Mouse (Mus musculus): ENCODE data around the gene Arhgef12. TPM values are rescaled to one million over a fixed set of nuclear protein-coding genes. Genes with fewer than 3 reads are reported as not detected.

Gene Arhgef12
- polyA plus RNA-seq, 1 experiment from 2014 or later = 14.0 TPM

- Histone ChIP-seq H3K4me2 (no peak overlapping the region), H3K36me3 (no peaks in the 10 kb centered on the region), H3K9ac (no peak overlapping the region), H3K9me3 (no peaks in the 10 kb centered on the region), H3K4me1 (peaks cover 5% of the 10 kb centered on the region; the same call in 1 of the 2 replicates), H3K4me3 (replicated peaks) (no peak overlapping the region), H3K27me3 (replicated peaks) (no peaks in the 10 kb centered on the region), H3K27ac (no peak overlapping the region)
- no peak for ATAC-seq (ENCODE audit: insufficient read depth, low FRiP score, low read depth)
These were observed 10.7 kb downstream of the Arhgef12 start for GRCm38 (mm10) chr9:43096337-43096736.

- no peak for ATAC-seq (ENCODE audit: insufficient read depth, low FRiP score, low read depth)
These were observed 12.2 kb downstream of the Arhgef12 start for GRCm38 (mm10) chr9:43094828-43095227.

GRCm38 (mm10) chr9:43093803-43094202 is 13.2 kb downstream of the Arhgef12 start:
- no peaks in the 10 kb centered on the region for H3K36me3 ChIP-seq
- H3K27ac ChIP-seq = no peak overlapping the region
- no peak overlapping the region for H3K9ac ChIP-seq
- no peak overlapping the region for H3K4me2 ChIP-seq
- 62% methylated on average over 3 of the region's 3 CpGs for WGBS
- ATAC-seq (ENCODE audit: insufficient read depth, low FRiP score, low read depth) = no peak
- H3K4me3 ChIP-seq (replicated peaks) = no peak overlapping the region
- H3K27me3 ChIP-seq (replicated peaks) = no peaks in the 10 kb centered on the region
- no peaks in the 10 kb centered on the region for H3K9me3 ChIP-seq
- peaks cover 5% of the 10 kb centered on the region; the same call in 1 of the 2 replicates for H3K4me1 ChIP-seq

More at GRCm38 (mm10) chr9:43094828-43095227, 12.2 kb downstream of the Arhgef12 start:
- no peak overlapping the region for H3K4me3 ChIP-seq (replicated peaks)
- peaks cover 5% of the 10 kb centered on the region; the same call in 1 of the 2 replicates for H3K4me1 ChIP-seq
- H3K9ac ChIP-seq = no peak overlapping the region
- no peak overlapping the region for H3K27ac ChIP-seq
- 82% methylated on average over 4 of the region's 4 CpGs for WGBS
- H3K27me3 ChIP-seq (replicated peaks) = no peaks in the 10 kb centered on the region
- no peak overlapping the region for H3K4me2 ChIP-seq
- H3K9me3 ChIP-seq = no peaks in the 10 kb centered on the region
- H3K36me3 ChIP-seq = no peaks in the 10 kb centered on the region

- H3K4me1 ChIP-seq = peaks cover 6% of the 10 kb centered on the region; the same call in 1 of the 2 replicates
- no peak overlapping the region for H3K9ac ChIP-seq
- 75% methylated on average over 1 of the region's 1 CpGs for WGBS
- H3K27ac ChIP-seq = no peak overlapping the region
- no peaks in the 10 kb centered on the region for H3K27me3 ChIP-seq (replicated peaks)
- H3K4me2 ChIP-seq = no peak overlapping the region
- no peak overlapping the region for H3K4me3 ChIP-seq (replicated peaks)
- H3K36me3 ChIP-seq = no peaks in the 10 kb centered on the region
- ATAC-seq (ENCODE audit: insufficient read depth, low FRiP score, low read depth) = no peak
- no peaks in the 10 kb centered on the region for H3K9me3 ChIP-seq
These were observed 21.3 kb downstream of the Arhgef12 start for GRCm38 (mm10) chr9:43085686-43086285.

- no peak overlapping the region for H3K9ac ChIP-seq
- WGBS = 59% methylated on average over 7 of the region's 7 CpGs
- ATAC-seq (ENCODE audit: insufficient read depth, low FRiP score, low read depth) = no peak
- H3K36me3 ChIP-seq = no peaks in the 10 kb centered on the region
- no peaks in the 10 kb centered on the region for H3K27me3 ChIP-seq (replicated peaks)
- no peak overlapping the region for H3K27ac ChIP-seq
- peaks cover 10% of the 10 kb centered on the region for H3K4me1 ChIP-seq
- no peak overlapping the region for H3K4me2 ChIP-seq
- no peak overlapping the region for H3K4me3 ChIP-seq (replicated peaks)
- H3K9me3 ChIP-seq = no peaks in the 10 kb centered on the region
These were observed 22.3 kb downstream of the Arhgef12 start for GRCm38 (mm10) chr9:43084496-43085362.

- no peak overlapping the region for H3K4me3 ChIP-seq (replicated peaks)
- H3K27ac ChIP-seq = no peak overlapping the region
- H3K4me1 ChIP-seq = peaks cover 10% of the 10 kb centered on the region
- no peak overlapping the region for H3K9ac ChIP-seq
- H3K27me3 ChIP-seq (replicated peaks) = no peaks in the 10 kb centered on the region
- H3K4me2 ChIP-seq = no peak overlapping the region
- no peaks in the 10 kb centered on the region for H3K36me3 ChIP-seq
- no peaks in the 10 kb centered on the region for H3K9me3 ChIP-seq
- 52% methylated on average over 7 of the region's 7 CpGs for WGBS
- ATAC-seq (ENCODE audit: insufficient read depth, low FRiP score, low read depth) = no peak
These were observed 23.5 kb downstream of the Arhgef12 start for GRCm38 (mm10) chr9:43083441-43084055.

- H3K9me3 ChIP-seq = no peaks in the 10 kb centered on the region
- H3K9ac ChIP-seq = no peak overlapping the region
These were observed 28.3 kb downstream of the Arhgef12 start for GRCm38 (mm10) chr9:43078711-43079110.

GRCm38 (mm10) chr9:43076163-43076562 is 30.9 kb downstream of the Arhgef12 start:
- no peaks in the 10 kb centered on the region for H3K36me3 ChIP-seq
- H3K4me2 ChIP-seq = no peak overlapping the region
- no peak overlapping the region for H3K27ac ChIP-seq
- H3K4me1 ChIP-seq = peaks cover 8% of the 10 kb centered on the region
- H3K27me3 ChIP-seq (replicated peaks) = no peaks in the 10 kb centered on the region
- H3K4me3 ChIP-seq (replicated peaks) = no peak overlapping the region
- 65% methylated on average over 7 of the region's 7 CpGs for WGBS
- no peak overlapping the region for H3K9ac ChIP-seq
- ATAC-seq (ENCODE audit: insufficient read depth, low FRiP score, low read depth) = no peak
- H3K9me3 ChIP-seq = no peaks in the 10 kb centered on the region

More at GRCm38 (mm10) chr9:43078711-43079110, 28.3 kb downstream of the Arhgef12 start:
- 78% methylated on average over 3 of the region's 3 CpGs for WGBS
- Histone ChIP-seq H3K4me1 (peaks cover 3% of the 10 kb centered on the region; the same call in 1 of the 2 replicates), H3K4me3 (replicated peaks) (no peak overlapping the region), H3K27ac (no peak overlapping the region), H3K4me2 (no peak overlapping the region), H3K27me3 (replicated peaks) (no peaks in the 10 kb centered on the region), H3K36me3 (no peaks in the 10 kb centered on the region)
- no peak for ATAC-seq (ENCODE audit: insufficient read depth, low FRiP score, low read depth)

GRCm38 (mm10) chr9:43074611-43075010 is 32.4 kb downstream of the Arhgef12 start:
- no peak overlapping the region for H3K4me2 ChIP-seq
- WGBS = 79% methylated on average over 1 of the region's 1 CpGs
- no peak overlapping the region for H3K9ac ChIP-seq
- H3K36me3 ChIP-seq = no peaks in the 10 kb centered on the region
- ATAC-seq (ENCODE audit: insufficient read depth, low FRiP score, low read depth) = no peak
- no peak overlapping the region for H3K27ac ChIP-seq
- no peak overlapping the region for H3K4me3 ChIP-seq (replicated peaks)
- peaks cover 6% of the 10 kb centered on the region for H3K4me1 ChIP-seq
- no peaks in the 10 kb centered on the region for H3K9me3 ChIP-seq
- no peaks in the 10 kb centered on the region for H3K27me3 ChIP-seq (replicated peaks)

GRCm38 (mm10) chr9:43071741-43072140 is 35.3 kb downstream of the Arhgef12 start:
- ATAC-seq (ENCODE audit: insufficient read depth, low FRiP score, low read depth) = no peak
- Histone ChIP-seq H3K9me3 (no peaks in the 10 kb centered on the region), H3K4me1 (peaks cover 12% of the 10 kb centered on the region), H3K27ac (no peak overlapping the region), H3K4me3 (replicated peaks) (no peak overlapping the region), H3K4me2 (no peak overlapping the region), H3K9ac (no peak overlapping the region), H3K27me3 (replicated peaks) (no peaks in the 10 kb centered on the region), H3K36me3 (no peaks in the 10 kb centered on the region)
- WGBS = 44% methylated on average over 2 of the region's 2 CpGs

- no peak for ATAC-seq (ENCODE audit: insufficient read depth, low FRiP score, low read depth)
- H3K4me1 ChIP-seq = peaks cover 15% of the 10 kb centered on the region
- no peaks in the 10 kb centered on the region for H3K9me3 ChIP-seq
- 23% methylated on average over 4 of the region's 4 CpGs for WGBS
- no peaks in the 10 kb centered on the region for H3K27me3 ChIP-seq (replicated peaks)
- H3K4me3 ChIP-seq (replicated peaks) = no peak overlapping the region
- H3K4me2 ChIP-seq = no peak overlapping the region
- H3K27ac ChIP-seq = no peak overlapping the region
- H3K36me3 ChIP-seq = no peaks in the 10 kb centered on the region
- no peak overlapping the region for H3K9ac ChIP-seq
These were observed 35.9 kb downstream of the Arhgef12 start for GRCm38 (mm10) chr9:43071176-43071575.

- Histone ChIP-seq H3K9me3 (no peaks in the 10 kb centered on the region), H3K4me2 (no peak overlapping the region), H3K4me1 (peaks cover 15% of the 10 kb centered on the region), H3K36me3 (no peaks in the 10 kb centered on the region), H3K27ac (no peak overlapping the region), H3K4me3 (replicated peaks) (no peak overlapping the region), H3K9ac (no peak overlapping the region), H3K27me3 (replicated peaks) (no peaks in the 10 kb centered on the region)
- ATAC-seq (ENCODE audit: insufficient read depth, low FRiP score, low read depth) = no peak
- 68% methylated on average over 4 of the region's 4 CpGs for WGBS
These were observed 36.5 kb downstream of the Arhgef12 start for GRCm38 (mm10) chr9:43070566-43070965.

Measured in stomach, embryonic 15.5 days (tissue).